Mouse (Mus musculus) cerebellum, postnatal 25 days (tissue): ENCODE results near the gene Gucd1.
"Not testable (repeated sequence)": the region's sequence is repeated elsewhere in the genome, so short reads cannot be mapped to it uniquely, and the experiment has no call there.

Source experiments
- DNase-seq, 2 experiments: peaks; one replicate each; pipeline ENCODE4 v3.0.0; 2021; ENCODE audit warnings: mixed read lengths in 2 of 2

The Gucd1 gene

GRCm38 (mm10) chr10:75534934-75535333 lies 17.2 kb upstream of the Gucd1 start:
- DNase-seq, result peak; percentile 41 to 54

- DNase-seq, result no peak
These were observed 16.4 kb upstream of the Gucd1 start for GRCm38 (mm10) chr10:75534216-75534615.

- DNase-seq, result no peak
These were observed 13.8 kb upstream of the Gucd1 start for GRCm38 (mm10) chr10:75531532-75532090.

- no peak for DNase-seq
These were observed 12.6 kb upstream of the Gucd1 start for GRCm38 (mm10) chr10:75530322-75530721.

GRCm38 (mm10) chr10:75525450-75525849 lies 7.7 kb upstream of the Gucd1 start:
- DNase-seq, result not testable (repeated sequence)

GRCm38 (mm10) chr10:75521643-75522042 lies 3.9 kb upstream of the Gucd1 start:
- DNase-seq, result no peak

GRCm38 (mm10) chr10:75520581-75520980 lies 2.8 kb upstream of the Gucd1 start:
- no peak for DNase-seq

- DNase-seq, result peak; percentile 89 to 94
These were observed 557 bp downstream of the Gucd1 start, which contains the start of gene Snrpd3 for GRCm38 (mm10) chr10:75517073-75517757. Gene Snrpd3, plus strand, starts transcription at chr10:75517551.

- DNase-seq, result no peak
These were observed 1.1 kb downstream of the Gucd1 start for GRCm38 (mm10) chr10:75516724-75517072.

GRCm38 (mm10) chr10:75516038-75516723 lies 1.6 kb downstream of the Gucd1 start:
- DNase-seq, result no peak

GRCm38 (mm10) chr10:75515216-75516037 lies 2.3 kb downstream of the Gucd1 start:
- DNase-seq, result no peak

GRCm38 (mm10) chr10:75514361-75514760 lies 3.4 kb downstream of the Gucd1 start:
- no peak for DNase-seq

GRCm38 (mm10) chr10:75513306-75514067 lies 4.3 kb downstream of the Gucd1 start:
- DNase-seq, result no peak

- no peak for DNase-seq
These were observed 5.0 kb downstream of the Gucd1 start for GRCm38 (mm10) chr10:75512796-75513195.

- DNase-seq, result no peak
These were observed 5.9 kb downstream of the Gucd1 start for GRCm38 (mm10) chr10:75511897-75512296.

- peak in 1 of 2 experiments; percentile 37 for DNase-seq
These were observed 6.7 kb downstream of the Gucd1 start for GRCm38 (mm10) chr10:75511060-75511459.

GRCm38 (mm10) chr10:75510446-75510845 lies 7.3 kb downstream of the Gucd1 start:
- peak; percentile 79 to 86 for DNase-seq

- not testable (repeated sequence) for DNase-seq
These were observed 11.8 kb downstream of the Gucd1 start for GRCm38 (mm10) chr10:75505928-75506327.

- no peak for DNase-seq
These were observed 12.7 kb downstream of the Gucd1 start for GRCm38 (mm10) chr10:75505130-75505495.

- no peak for DNase-seq
These were observed 13.3 kb downstream of the Gucd1 start for GRCm38 (mm10) chr10:75504234-75505129.

GRCm38 (mm10) chr10:75503692-75504091 lies 14.1 kb downstream of the Gucd1 start:
- no peak for DNase-seq
